Mouse (Mus musculus): ENCODE measurements at regions not wholly inside any gene's neighbourhood (a gene's known extent, or its start where the extent isn't known, plus 50 kb on each side); places are given as distances from the start of the nearest gene placed in this dataset.

- peak; percentile 6 to 8 for DNase-seq (ENCODE audit: low spot score in 2 of 2)
Measured at GRCm38 (mm10) chr8:58998081-58998480, 85.6 kb upstream of the Galntl6 start.

All from right cerebral cortex, postnatal 36 days (tissue).